Mouse (Mus musculus) forebrain, embryonic 16.5 days (tissue): ENCODE data around the gene Fli1. TPM values are rescaled to one million over a fixed set of nuclear protein-coding genes. Genes with fewer than 3 reads are reported as not detected.

ENCODE experiments used
- ATAC-seq: fragments of 200-750 bp; cut with Nextera tagmentation; 2 replicates; pipeline ENCODE4 v1.8.0; 2017; ENCODE audit warnings: mild to moderate bottlenecking, moderate library complexity
- H3K27ac ChIP-seq: fragments of 300-500 bp; sonication (generic); 2 replicates; pipeline ENCODE4 v1.5.1; 2014; ENCODE audit warnings: low read length, control low read depth
- H3K27me3 ChIP-seq: fragments of 300-500 bp; sonication (generic); replicated peaks from 2 replicates; pipeline ENCODE4 v1.6.1; 2014; ENCODE audit warnings: low read length; ENCODE audit not compliant: control insufficient read depth, insufficient read depth
- H3K36me3 ChIP-seq: fragments of 300-500 bp; sonication (generic); 2 replicates; pipeline ENCODE4 v1.6.1; 2014; ENCODE audit not compliant: control insufficient read depth, insufficient read depth
- H3K4me1 ChIP-seq: fragments of 300-500 bp; sonication (generic); replicated peaks from 2 replicates; pipeline ENCODE4 v1.6.1; 2014; ENCODE audit warnings: low read length; ENCODE audit not compliant: control insufficient read depth, insufficient read depth
- H3K4me2 ChIP-seq: fragments of 300-500 bp; sonication (generic); 2 replicates; pipeline ENCODE4 v1.6.1; 2014; ENCODE audit warnings: mild to moderate bottlenecking, low read length, control low read depth
- H3K4me3 ChIP-seq: fragments of 300-500 bp; sonication (generic); replicated peaks from 2 replicates; pipeline ENCODE4 v1.5.1; 2014; ENCODE audit warnings: mild to moderate bottlenecking, low read length, control low read depth
- H3K9ac ChIP-seq: fragments of 300-500 bp; sonication (generic); replicated peaks from 2 replicates; pipeline ENCODE4 v1.6.1; 2014; ENCODE audit warnings: low read depth, low read length, control low read depth
- H3K9me3 ChIP-seq: fragments of 300-500 bp; sonication (generic); 2 replicates; pipeline ENCODE4 v1.6.1; 2016; ENCODE audit warnings: low read length; ENCODE audit not compliant: control insufficient read depth
- WGBS: fragments of 180-500 bp; shearing (Covaris S2); extraction: QIAGEN DNeasy Blood & Tissue Kit; methylation state at CpG from one replicate; pipeline ENCODE4 v1.1.7; 2014; 5-methylcytosine and 5-hydroxymethylcytosine counted together
- polyA plus RNA-seq: library from polyadenylated mRNA; unstranded; fragments of >200 nt; fragmentation: Nextera tagmentation; extraction: Ambion mirVana; gene quantifications from 2 replicates; pipeline ENCODE4 v1.2.1, GENCODE M21; 2015

The Fli1 gene
- polyA plus RNA-seq, 1 experiment from 2014 or later = 7.3 TPM

GRCm38 (mm10) chr9:32556313-32556712, 13.7 kb upstream of the Fli1 start:
- H3K4me2 ChIP-seq = no peak overlapping the region
- H3K9ac ChIP-seq = no peak overlapping the region
- no peaks in the 10 kb centered on the region for H3K4me1 ChIP-seq
- H3K27ac ChIP-seq = no peak overlapping the region
- H3K4me3 ChIP-seq = no peak overlapping the region
- no peaks in the 10 kb centered on the region for H3K36me3 ChIP-seq
- no peak for ATAC-seq
- WGBS = 86% methylated on average over 7 of the region's 7 CpGs
- no peaks in the 10 kb centered on the region for H3K9me3 ChIP-seq
- peaks cover 6% of the 10 kb centered on the region; the same call in 1 of the 2 replicates for H3K27me3 ChIP-seq

GRCm38 (mm10) chr9:32555279-32555678, 12.6 kb upstream of the Fli1 start:
- H3K9ac ChIP-seq = no peak overlapping the region
- H3K36me3 ChIP-seq = no peaks in the 10 kb centered on the region
- no peaks in the 10 kb centered on the region for H3K9me3 ChIP-seq
- H3K27me3 ChIP-seq = peaks cover 13% of the 10 kb centered on the region
- no peak overlapping the region for H3K27ac ChIP-seq
- no peaks in the 10 kb centered on the region for H3K4me1 ChIP-seq
- WGBS = 86% methylated on average over 3 of the region's 3 CpGs
- ATAC-seq = no peak
- H3K4me3 ChIP-seq = no peak overlapping the region
- H3K4me2 ChIP-seq = no peak overlapping the region

- H3K36me3 ChIP-seq = no peaks in the 10 kb centered on the region
- H3K27ac ChIP-seq = no peak overlapping the region
- 2% methylated on average over 10 of the region's 10 CpGs for WGBS
- H3K4me3 ChIP-seq = no peak overlapping the region
- peaks cover 47% of the 10 kb centered on the region for H3K27me3 ChIP-seq
- H3K9me3 ChIP-seq = no peaks in the 10 kb centered on the region
- H3K9ac ChIP-seq = no peak overlapping the region
- H3K4me2 ChIP-seq = no peak overlapping the region
- ATAC-seq = no peak
- no peaks in the 10 kb centered on the region; the same call in 1 of the 2 replicates for H3K4me1 ChIP-seq
These were observed 7.9 kb upstream of the Fli1 start for GRCm38 (mm10) chr9:32550541-32550940.

- WGBS = 11% methylated on average over 6 of the region's 6 CpGs
- no peaks in the 10 kb centered on the region for H3K36me3 ChIP-seq
- no peak for ATAC-seq
- H3K27me3 ChIP-seq = peaks cover 55% of the 10 kb centered on the region
- H3K9me3 ChIP-seq = no peaks in the 10 kb centered on the region
- no peak overlapping the region for H3K9ac ChIP-seq
- H3K27ac ChIP-seq = no peak overlapping the region
- no peak overlapping the region for H3K4me3 ChIP-seq
- peaks cover 8% of the 10 kb centered on the region for H3K4me1 ChIP-seq
- H3K4me2 ChIP-seq = no peak overlapping the region
These were observed 7.1 kb upstream of the Fli1 start for GRCm38 (mm10) chr9:32549462-32550384.

- H3K4me3 ChIP-seq = no peak overlapping the region
- H3K4me2 ChIP-seq = no peak overlapping the region
- ATAC-seq = no peak
- H3K27me3 ChIP-seq = peaks cover 76% of the 10 kb centered on the region
- no peaks in the 10 kb centered on the region for H3K9me3 ChIP-seq
- H3K36me3 ChIP-seq = no peaks in the 10 kb centered on the region
- 14% methylated on average over 2 of the region's 2 CpGs for WGBS
- peaks cover 25% of the 10 kb centered on the region for H3K4me1 ChIP-seq
- no peak overlapping the region for H3K27ac ChIP-seq
- no peak overlapping the region for H3K9ac ChIP-seq
These were observed 4.1 kb upstream of the Fli1 start for GRCm38 (mm10) chr9:32546731-32547130.

GRCm38 (mm10) chr9:32544731-32545661, 2.3 kb upstream of the Fli1 start:
- Histone ChIP-seq H3K9ac (no peak overlapping the region), H3K4me1 (peaks cover 42% of the 10 kb centered on the region), H3K27me3 (peaks cover 73% of the 10 kb centered on the region), H3K36me3 (no peaks in the 10 kb centered on the region), H3K4me3 (peak overlapping the region; percentile 13; the same call in 1 of the 2 replicates), H3K9me3 (no peaks in the 10 kb centered on the region), H3K27ac (no peak overlapping the region), H3K4me2 (no peak overlapping the region)
- no peak for ATAC-seq
- WGBS = under 1% methylated on average over 40 of the region's 40 CpGs

GRCm38 (mm10) chr9:32543923-32544575, 1.4 kb upstream of the Fli1 start:
- no peak overlapping the region for H3K27ac ChIP-seq
- ATAC-seq = no peak
- H3K27me3 ChIP-seq = peaks cover 81% of the 10 kb centered on the region
- H3K36me3 ChIP-seq = no peaks in the 10 kb centered on the region
- H3K4me2 ChIP-seq = no peak overlapping the region
- H3K9ac ChIP-seq = no peak overlapping the region
- H3K4me3 ChIP-seq = no peak overlapping the region
- H3K4me1 ChIP-seq = peaks cover 43% of the 10 kb centered on the region
- 1% methylated on average over 8 of the region's 8 CpGs for WGBS
- no peaks in the 10 kb centered on the region for H3K9me3 ChIP-seq

GRCm38 (mm10) chr9:32543040-32543581, 450 bp upstream of the Fli1 start:
- Histone ChIP-seq H3K4me3 (peak overlapping the region; percentile 19), H3K9me3 (no peaks in the 10 kb centered on the region), H3K4me1 (peaks cover 43% of the 10 kb centered on the region), H3K27ac (no peak overlapping the region), H3K36me3 (no peaks in the 10 kb centered on the region), H3K4me2 (peak overlapping the region; percentile 31), H3K9ac (no peak overlapping the region), H3K27me3 (peaks cover 76% of the 10 kb centered on the region)
- ATAC-seq = no peak
- under 1% methylated on average over 17 of the region's 18 CpGs for WGBS
